Mouse (Mus musculus): ENCODE measurements around the gene Rsrp1.

The Rsrp1 gene

DNA sequence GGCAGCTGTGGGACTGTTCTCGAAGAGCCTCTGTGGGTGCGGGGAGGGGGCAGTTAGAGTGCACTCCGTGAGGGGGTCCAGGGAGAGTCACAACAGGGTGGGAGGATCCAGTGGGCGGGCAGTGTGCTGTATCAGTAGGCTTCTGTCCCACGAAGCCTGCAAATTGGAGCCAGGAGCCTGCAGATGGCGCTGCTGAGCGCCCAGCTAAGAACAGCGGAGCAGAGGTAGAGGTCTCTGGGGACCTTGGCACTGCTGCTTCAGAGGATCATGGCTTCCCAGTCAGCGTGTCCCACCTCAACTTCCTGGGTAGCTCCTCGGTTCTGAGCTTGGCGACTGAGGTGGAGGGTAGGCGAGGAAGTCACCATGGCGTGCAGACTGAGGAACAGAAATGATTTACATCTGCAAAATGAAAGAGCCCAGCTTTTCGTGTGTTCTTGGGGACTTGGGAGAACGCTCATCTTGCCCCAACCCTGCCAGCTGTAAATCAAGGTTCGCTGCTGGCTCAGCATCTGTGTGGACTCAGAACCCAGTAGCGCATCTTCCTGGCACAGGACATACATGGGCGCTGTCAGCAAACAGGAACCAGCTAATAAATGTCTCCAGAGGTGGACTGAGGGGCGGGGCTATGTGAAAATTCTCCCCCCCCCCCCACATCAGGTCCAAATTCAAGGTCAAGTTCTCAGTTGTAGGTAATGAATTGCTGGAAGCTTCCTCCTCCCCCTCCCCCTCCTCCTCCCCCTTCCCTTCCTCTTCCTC, 39.8 kb downstream of the Rsrp1 start:
- no peak for DNase-seq (ENCODE audit: low spot score)

DNA sequence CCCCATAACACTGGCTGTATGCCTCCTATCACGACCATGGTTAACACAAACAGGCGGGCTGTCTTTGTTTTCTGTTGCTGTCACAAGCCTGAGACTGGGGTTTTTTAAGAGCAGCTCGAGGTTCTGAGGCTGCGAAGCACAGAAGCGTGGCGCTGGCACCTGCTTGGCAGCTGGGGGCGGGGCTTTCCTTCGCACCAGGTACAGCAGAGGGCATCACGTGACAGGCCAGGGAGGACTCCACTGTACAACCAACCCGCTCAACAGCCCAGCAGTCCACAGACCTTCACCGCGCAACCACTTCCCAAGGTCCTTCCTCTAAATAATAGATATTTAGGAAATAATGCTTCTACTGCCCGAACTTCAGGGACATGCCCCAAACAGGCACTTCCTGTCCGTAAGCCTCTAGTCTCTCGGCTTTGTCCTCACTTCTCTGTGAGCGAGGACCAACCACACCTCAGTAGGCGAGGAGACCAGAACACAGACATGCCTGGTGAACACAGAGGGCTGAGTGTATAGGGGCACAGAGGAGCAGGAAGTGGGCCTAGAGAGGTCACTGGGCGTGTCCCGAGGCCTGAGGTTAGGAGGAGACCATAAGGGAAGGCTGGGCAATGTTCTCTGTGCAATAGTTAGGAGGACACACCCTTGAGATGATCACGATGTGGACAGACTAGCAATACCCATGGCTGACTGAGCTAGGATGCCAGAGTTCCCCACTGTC, 44.7 kb downstream of the Rsrp1 start:
- DNase-seq (ENCODE audit: low spot score): no peak

DNA sequence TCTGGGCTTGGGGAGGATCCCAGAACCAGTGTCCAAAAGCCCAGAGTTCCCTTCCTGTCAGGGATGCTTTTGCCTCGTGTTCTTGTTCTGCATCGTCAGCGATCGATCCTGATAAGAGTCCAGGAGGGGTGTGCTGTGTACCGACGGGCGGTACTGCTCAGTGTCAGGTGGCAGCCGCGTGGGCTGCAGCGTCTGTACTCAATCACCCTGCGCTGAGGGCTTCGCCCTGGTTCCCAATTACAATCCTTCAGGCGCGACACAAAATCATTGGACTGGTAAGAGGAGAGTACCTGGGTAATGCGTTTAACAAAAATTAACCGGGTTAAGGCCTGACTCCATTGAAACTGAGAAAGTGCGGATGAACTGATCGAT, 45.2 kb downstream of the Rsrp1 start:
- no peak for DNase-seq (ENCODE audit: low spot score)

DNA sequence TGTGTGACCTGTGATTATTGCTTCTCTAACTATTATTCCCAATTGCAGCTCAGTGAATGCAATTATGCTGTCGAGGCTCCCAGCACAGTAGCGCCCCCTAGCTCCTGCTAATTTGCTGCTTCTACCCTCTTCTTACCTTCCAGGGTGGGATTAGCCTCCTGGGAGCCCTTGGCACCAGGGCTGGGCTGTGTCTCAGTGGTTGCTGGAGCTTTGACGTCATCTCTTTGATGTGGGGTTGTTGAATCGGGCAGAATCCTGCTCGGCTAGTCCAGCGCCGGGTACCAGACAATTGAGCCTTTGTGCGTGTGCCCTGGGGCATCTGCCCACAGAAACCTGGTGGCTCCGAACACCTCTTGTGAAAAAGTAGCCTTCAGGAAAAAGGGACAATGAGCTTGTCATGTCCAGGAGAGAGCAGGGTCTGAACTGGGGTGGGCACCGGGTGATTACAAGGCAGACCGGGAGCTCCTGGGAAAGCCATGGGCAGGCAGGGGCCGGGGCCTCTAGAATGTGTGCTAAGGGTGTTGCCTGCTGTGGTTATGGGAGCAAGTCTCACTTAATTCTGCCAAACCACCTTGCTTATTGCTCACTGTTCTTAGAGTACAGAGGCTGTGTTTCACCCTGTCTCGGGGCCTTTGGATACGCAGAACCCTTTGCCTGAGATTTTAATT, 52.0 kb downstream of the Rsrp1 start:
- DNase-seq (ENCODE audit: low spot score): no peak

DNA sequence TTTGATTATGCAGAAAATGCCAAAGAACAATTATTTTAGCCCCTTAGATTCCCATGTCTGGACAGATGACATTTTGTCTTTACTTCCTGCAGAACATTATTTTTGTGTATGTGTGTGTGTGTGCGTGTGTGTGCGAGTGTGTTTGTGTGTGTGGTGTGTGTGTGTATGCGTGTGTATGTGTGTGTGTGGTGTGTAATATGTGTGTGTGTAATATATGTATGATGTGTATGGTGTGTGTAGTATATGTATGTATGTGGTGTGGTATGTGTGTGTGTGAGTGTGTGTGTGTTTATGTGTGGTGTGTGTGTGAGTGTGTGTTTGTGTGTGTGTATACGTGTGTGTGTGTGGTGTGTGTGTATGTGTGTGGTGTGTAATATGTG, 52.5 kb downstream of the Rsrp1 start:
- DNase-seq (ENCODE audit: low spot score): no peak
